Mouse (Mus musculus): ENCODE results near the gene Aipl1. TPM values are rescaled to one million over a fixed set of nuclear protein-coding genes. Genes with fewer than 3 reads are reported as not detected.

The Aipl1 gene
- total and polyA plus RNA-seq, 2 experiments from 2014 or later: 0.34 TPM; not detected in 1

GRCm38 (mm10) chr11:71985783-71986182, 51.5 kb downstream of the Aipl1 start:
- Histone ChIP-seq H3K36me3 (ENCODE audit: insufficient read depth, low read length) (no peaks in the 10 kb centered on the region), H3K4me3 (ENCODE audit: low read length) (no peak overlapping the region), H3K4me1 (ENCODE audit: insufficient read depth, low read length) (peaks cover 17% of the 10 kb centered on the region), H3K4me2 (ENCODE audit: low read depth, low read length) (no peak overlapping the region), H3K9ac (replicated peaks; ENCODE audit: low read length) (no peak overlapping the region), H3K27ac (peak overlapping the region; percentile 48; the same call in 1 of the 2 replicates), H3K9me3 (ENCODE audit: low read length) (no peaks in the 10 kb centered on the region), H3K27me3 (ENCODE audit: insufficient read depth, low read length) (no peaks in the 10 kb centered on the region)
- TF ChIP-seq CTCF (IDR thresholded peaks at IDR 0.05; ENCODE audit: low read depth): no peak
- DNase-seq (ENCODE audit: low spot score) (no peak), ATAC-seq (no peak)
- WGBS: 94% methylated on average over 2 of the region's 2 CpGs

- TF ChIP-seq CTCF (IDR thresholded peaks at IDR 0.05; ENCODE audit: low read depth): no peak
- ATAC-seq (0 out of 2 replicates have a peak, but pooled peaks have one; percentile 32), DNase-seq (ENCODE audit: low spot score) (peak; percentile 41)
- Histone ChIP-seq H3K9me3 (ENCODE audit: low read length) (no peaks in the 10 kb centered on the region), H3K27ac (peak overlapping the region; percentile 48; the same call in 1 of the 2 replicates), H3K36me3 (ENCODE audit: insufficient read depth, low read length) (no peaks in the 10 kb centered on the region), H3K4me3 (ENCODE audit: low read length) (no peak overlapping the region), H3K9ac (replicated peaks; ENCODE audit: low read length) (0 out of 2 replicates have a peak overlapping the region, but pooled peaks have one; percentile 13), H3K4me1 (ENCODE audit: insufficient read depth, low read length) (peaks cover 17% of the 10 kb centered on the region), H3K4me2 (ENCODE audit: low read depth, low read length) (no peak overlapping the region), H3K27me3 (ENCODE audit: insufficient read depth, low read length) (no peaks in the 10 kb centered on the region)
- WGBS: 34% methylated on average over 4 of the region's 4 CpGs
Observed at GRCm38 (mm10) chr11:71985101-71985711, 52.1 kb downstream of the Aipl1 start.

GRCm38 (mm10) chr11:71984093-71984492, 53.2 kb downstream of the Aipl1 start:
- Histone ChIP-seq H3K4me2 (ENCODE audit: low read depth, low read length) (no peak overlapping the region), H3K36me3 (ENCODE audit: insufficient read depth, low read length) (no peaks in the 10 kb centered on the region), H3K9me3 (ENCODE audit: low read length) (no peaks in the 10 kb centered on the region), H3K4me3 (ENCODE audit: low read length) (no peak overlapping the region), H3K27ac (no peak overlapping the region), H3K4me1 (ENCODE audit: insufficient read depth, low read length) (peaks cover 17% of the 10 kb centered on the region), H3K9ac (replicated peaks; ENCODE audit: low read length) (no peak overlapping the region), H3K27me3 (ENCODE audit: insufficient read depth, low read length) (no peaks in the 10 kb centered on the region)
- 85% methylated on average over 2 of the region's 2 CpGs for WGBS
- TF ChIP-seq CTCF (IDR thresholded peaks at IDR 0.05; ENCODE audit: low read depth): no peak
- no peak for ATAC-seq
- DNase-seq (ENCODE audit: low spot score): no peak

Other genes starting within 250 kb of the Aipl1 start
- 18.7 and 22.8 TPM in 2 replicates for gene Pimreg, start 4.5 kb upstream of the Aipl1 start, total RNA-seq (2014; rRNA removed)
- 23.9 and 27.8 TPM in 2 replicates for gene Pimreg, start 4.5 kb upstream of the Aipl1 start, polyA plus RNA-seq (2015; fragmentation: Nextera tagmentation; extraction: Ambion mirVana)
- 25.1 and 26.3 TPM in 2 replicates for gene Pitpnm3, start 98.3 kb upstream of the Aipl1 start, total RNA-seq (2014; rRNA removed)
- gene Pitpnm3, start 98.3 kb upstream of the Aipl1 start, polyA plus RNA-seq (2015; fragmentation: Nextera tagmentation; extraction: Ambion mirVana): 5.8 and 6.1 TPM in 2 replicates
- gene Gm43951, start 169.3 kb upstream of the Aipl1 start, total RNA-seq (2014; rRNA removed): 1.7 and 1.8 TPM in 2 replicates
- gene Gm43951, start 169.3 kb upstream of the Aipl1 start, polyA plus RNA-seq (2015; fragmentation: Nextera tagmentation; extraction: Ambion mirVana): 1.2 and 1.4 TPM in 2 replicates
- 12.0 and 14.4 TPM in 2 replicates for gene 4933427D14Rik, start 169.9 kb upstream of the Aipl1 start, total RNA-seq (2014; rRNA removed)
- 17.0 and 17.2 TPM in 2 replicates for gene 4933427D14Rik, start 169.9 kb upstream of the Aipl1 start, polyA plus RNA-seq (2015; fragmentation: Nextera tagmentation; extraction: Ambion mirVana)
- gene Txndc17, start 170.0 kb upstream of the Aipl1 start, total RNA-seq (2014; rRNA removed): 46.6 and 51.2 TPM in 2 replicates
- 161 and 162 TPM in 2 replicates for gene Txndc17, start 170.0 kb upstream of the Aipl1 start, polyA plus RNA-seq (2015; fragmentation: Nextera tagmentation; extraction: Ambion mirVana)
- 11.0 and 20.3 TPM in 2 replicates for gene Med31, start 178.1 kb upstream of the Aipl1 start, total RNA-seq (2014; rRNA removed)
- gene Med31, start 178.1 kb upstream of the Aipl1 start, polyA plus RNA-seq (2015; fragmentation: Nextera tagmentation; extraction: Ambion mirVana): 39.5 and 44.5 TPM in 2 replicates
- gene Slc13a5, start 229.7 kb upstream of the Aipl1 start, total RNA-seq (2014; rRNA removed): 5.7 and 8.1 TPM in 2 replicates
- 6.8 and 7.5 TPM in 2 replicates for gene Slc13a5, start 229.7 kb upstream of the Aipl1 start, polyA plus RNA-seq (2015; fragmentation: Nextera tagmentation; extraction: Ambion mirVana)